Mouse (Mus musculus) adrenal gland, postnatal 14 days (tissue): Measurements from ENCODE around the gene Cyp51. TPM values are rescaled to one million over a fixed set of nuclear protein-coding genes. Genes with fewer than 3 reads are reported as not detected.
"Not testable (repeated sequence)": the region's sequence is repeated elsewhere in the genome, so short reads cannot be mapped to it uniquely, and the experiment has no call there.

Experiments
- DNase-seq: peaks from one replicate; pipeline ENCODE4 v3.0.0; 2021; ENCODE audit warnings: mixed read lengths
- long read RNA-seq, 2 experiments: library from polyadenylated mRNA; stranded (forward); transcript quantifications; one replicate each; pipeline ENCODE4 v2.0.0; 2021
- total RNA-seq: library from RNA; stranded (reverse); gene quantifications from 2 replicates; pipeline ENCODE4 v1.2.3, GENCODE M21; 2021

Cyp51 gene
- 34.6 and 43.6 TPM in 2 replicates for total RNA-seq
- long read RNA-seq, experiment 1, transcript Cyp51-201 (10 exons, 3,931 nt), result major isoform, 138 of 154 reads
- long read RNA-seq, experiment 1, partial matches to known transcripts, result 2 of 154 reads
- long read RNA-seq, experiment 1, other reads (novel, unspliced or antisense), result 13 of 154 reads
- long read RNA-seq, experiment 2, transcript Cyp51-201 (10 exons, 3,931 nt), result major isoform, 62 of 77 reads
- long read RNA-seq, experiment 2, partial matches to known transcripts, result 2 of 77 reads
- long read RNA-seq, experiment 2, other reads (novel, unspliced or antisense), result 13 of 77 reads

DNA sequence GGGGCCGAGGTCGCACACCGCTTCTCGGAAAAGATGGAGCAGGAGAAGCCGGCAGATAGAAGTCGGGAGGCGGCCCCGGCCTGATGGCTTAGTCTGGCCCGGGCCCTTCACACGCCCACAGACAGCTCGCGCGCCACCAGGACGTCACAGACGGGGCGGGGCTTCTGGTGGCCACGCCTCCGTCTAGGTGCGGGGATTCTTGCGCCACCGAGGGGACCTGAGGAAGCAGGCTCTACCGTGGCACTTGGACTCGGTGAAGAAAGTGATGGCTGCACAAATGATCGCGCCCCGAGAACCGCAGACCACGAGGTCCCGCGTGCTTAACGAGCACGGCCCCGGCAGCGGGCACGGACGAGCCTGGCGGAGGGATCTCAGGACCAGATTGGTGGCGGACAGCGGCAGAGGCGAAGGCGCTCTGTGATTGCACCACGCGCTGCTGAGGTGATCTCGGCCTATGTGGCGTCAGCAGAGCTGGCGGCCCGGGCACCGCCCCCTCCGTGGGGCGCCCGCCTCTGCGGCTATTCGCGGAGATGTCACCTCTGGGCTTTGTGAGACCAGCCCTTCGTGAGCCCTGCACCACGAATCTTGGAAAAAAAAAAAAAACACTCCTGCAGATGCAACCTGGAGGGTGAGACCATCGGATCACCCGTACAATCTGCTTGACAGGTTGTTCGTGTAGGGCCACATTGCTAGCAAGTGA, at the start of gene Cyp51:
TSS of gene Cyp51 (minus strand) at position 406 of the 700 bp plus-strand sequence.
- peak; percentile 92 for DNase-seq

- DNase-seq, result no peak
These were observed 8.1 kb upstream of the Cyp51 start for GRCm38 (mm10) chr5:4112570-4113098.

- DNase-seq, result not testable (repeated sequence)
These were observed 2.5 kb upstream of the Cyp51 start for GRCm38 (mm10) chr5:4107056-4107455.

DNA sequence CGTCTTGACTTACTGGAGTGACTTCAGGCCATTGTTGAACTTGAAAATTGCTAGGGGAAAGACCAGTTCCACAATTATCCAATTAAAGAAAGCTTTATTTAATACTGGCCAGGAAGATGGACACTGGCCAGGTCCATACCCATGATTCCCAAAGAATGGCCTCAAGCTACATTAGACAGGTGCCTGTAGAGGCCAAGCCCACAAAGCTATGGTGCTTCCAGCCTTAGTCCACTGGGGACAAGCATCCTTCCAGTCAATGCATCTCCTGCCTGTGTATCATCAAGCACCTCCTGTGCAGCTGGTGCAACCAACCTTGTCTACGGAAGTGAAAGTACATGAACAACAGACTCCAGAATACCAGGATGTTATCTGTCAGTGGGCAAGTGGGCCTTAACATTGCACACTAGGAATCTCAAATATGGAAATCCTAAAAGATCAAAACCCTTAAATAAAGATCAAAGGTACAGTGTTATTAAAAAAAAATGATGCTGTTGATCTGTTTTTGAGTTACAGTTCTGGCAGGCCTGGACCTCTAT, 1.2 kb upstream of the Cyp51 start:
- no peak for DNase-seq

DNA sequence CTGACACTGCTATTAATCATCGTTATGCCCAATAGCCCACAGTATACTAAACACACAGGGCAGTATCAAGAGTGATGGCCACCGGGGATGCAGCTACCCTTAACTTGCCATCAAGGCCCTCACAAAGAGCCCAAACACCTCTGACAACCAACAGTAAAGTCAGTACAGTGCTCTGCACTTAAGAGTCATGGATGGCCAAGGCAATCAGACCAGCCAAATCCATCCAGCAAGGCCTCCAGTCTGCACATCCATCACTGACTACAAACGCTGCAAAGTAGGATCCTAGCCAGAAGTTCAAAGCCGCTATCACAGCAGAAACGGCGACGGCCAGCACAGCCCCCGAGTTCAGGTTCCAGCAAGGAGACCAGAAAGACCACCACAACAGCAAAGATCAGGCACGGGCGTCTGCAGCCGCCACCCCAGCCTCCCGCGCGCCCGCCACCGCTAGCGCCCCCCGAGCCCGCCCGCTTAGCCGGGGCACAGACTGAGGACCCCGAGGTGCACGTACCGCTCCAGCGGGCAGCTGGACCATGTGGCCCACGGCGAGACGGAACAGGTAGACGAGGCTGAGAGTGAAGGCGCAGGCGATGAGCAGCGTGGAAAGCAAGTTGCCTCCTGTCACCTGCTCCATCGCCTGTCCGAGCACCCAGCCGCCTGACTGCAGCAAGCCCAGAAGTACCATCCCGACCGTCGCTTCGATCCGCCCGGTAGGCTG, 763 bp downstream of the Cyp51 start:
- DNase-seq, result peak; percentile 37

GRCm38 (mm10) chr5:4101770-4102169, 2.8 kb downstream of the Cyp51 start:
- DNase-seq, result no peak

- DNase-seq, result no peak
These were observed 3.5 kb downstream of the Cyp51 start for GRCm38 (mm10) chr5:4101031-4101430.

- no peak for DNase-seq
These were observed 10.1 kb downstream of the Cyp51 start for GRCm38 (mm10) chr5:4094471-4094870.

GRCm38 (mm10) chr5:4088190-4088589, 16.4 kb downstream of the Cyp51 start:
- DNase-seq, result no peak

GRCm38 (mm10) chr5:4086309-4086708, 18.2 kb downstream of the Cyp51 start:
- DNase-seq, result no peak

DNA sequence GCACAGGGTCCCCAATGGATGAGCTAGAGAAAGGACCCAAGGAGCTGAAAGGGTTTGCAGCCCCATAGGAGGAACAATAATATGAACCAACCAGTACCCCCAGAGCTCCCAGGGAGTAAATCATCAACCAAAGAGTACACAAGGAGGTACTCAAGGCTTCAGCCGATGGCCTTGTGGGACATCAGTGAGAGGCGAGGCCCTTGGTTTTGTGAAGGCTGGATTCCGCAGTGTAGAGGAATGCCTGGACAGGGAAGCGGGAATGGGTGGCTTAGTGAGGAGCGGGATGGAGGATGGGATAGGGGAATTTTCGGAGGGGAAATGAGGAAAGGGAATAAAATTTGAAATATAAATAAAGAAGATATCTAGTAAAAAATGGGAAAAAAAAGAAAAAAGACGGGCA, 19.6 kb downstream of the Cyp51 start:
- DNase-seq, result no peak

DNA sequence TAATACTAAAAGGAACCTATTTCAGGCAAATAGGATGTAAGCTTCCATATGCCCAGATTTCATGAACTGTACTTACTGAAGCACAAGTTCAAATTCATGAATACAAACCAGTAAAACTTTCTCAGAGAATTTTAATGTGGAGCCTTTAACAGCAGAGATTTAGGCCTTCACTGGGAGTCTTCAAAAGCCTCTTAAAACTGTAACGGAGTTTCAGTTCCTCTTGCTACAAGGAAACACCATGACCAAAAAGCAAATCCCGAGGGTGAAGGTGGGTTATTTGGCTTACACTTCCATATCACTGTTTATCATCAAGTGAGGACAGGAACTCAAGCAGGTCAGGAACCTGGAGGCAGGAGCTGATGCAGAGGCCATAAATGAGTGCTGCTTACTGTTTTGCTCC, 23.0 kb downstream of the Cyp51 start:
- no peak for DNase-seq

- no peak for DNase-seq
These were observed 23.7 kb downstream of the Cyp51 start for GRCm38 (mm10) chr5:4080861-4081260.

- no peak for DNase-seq
These were observed 25.5 kb downstream of the Cyp51 start for GRCm38 (mm10) chr5:4079086-4079485.

GRCm38 (mm10) chr5:4067203-4067602, 37.3 kb downstream of the Cyp51 start:
- peak; percentile 41 for DNase-seq

DNA sequence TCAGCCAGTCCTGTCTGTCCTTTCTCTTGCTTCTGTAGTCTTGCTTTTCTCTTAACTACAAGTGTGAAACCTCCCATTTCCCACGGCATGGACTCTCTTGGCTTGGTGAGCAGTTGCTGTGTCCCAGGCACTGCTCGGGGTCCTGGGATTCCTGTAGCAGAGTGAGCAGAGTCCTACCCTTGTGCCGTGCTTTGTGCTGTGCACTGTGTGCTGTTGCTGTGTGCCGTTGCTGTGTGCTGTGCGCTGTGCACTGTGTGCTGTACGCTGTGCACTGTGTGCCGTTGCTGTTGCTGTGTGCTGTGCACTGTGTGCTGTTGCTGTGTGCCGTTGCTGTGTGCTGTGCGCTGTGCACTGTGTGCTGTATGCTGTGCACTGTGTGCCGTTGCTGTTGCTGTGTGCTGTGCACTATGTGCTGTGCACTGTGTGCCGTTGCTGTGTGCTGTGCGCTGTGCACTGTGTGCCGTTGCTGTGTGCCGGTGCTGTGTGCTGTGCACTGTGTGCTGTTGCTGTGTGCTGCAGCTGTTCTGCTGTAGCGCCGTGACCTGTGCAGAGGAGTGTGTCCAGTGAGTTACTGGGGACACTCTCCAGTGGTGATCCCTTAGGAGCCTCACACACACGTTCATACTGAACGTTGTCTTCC, 38.0 kb downstream of the Cyp51 start:
- DNase-seq, result no peak

DNA sequence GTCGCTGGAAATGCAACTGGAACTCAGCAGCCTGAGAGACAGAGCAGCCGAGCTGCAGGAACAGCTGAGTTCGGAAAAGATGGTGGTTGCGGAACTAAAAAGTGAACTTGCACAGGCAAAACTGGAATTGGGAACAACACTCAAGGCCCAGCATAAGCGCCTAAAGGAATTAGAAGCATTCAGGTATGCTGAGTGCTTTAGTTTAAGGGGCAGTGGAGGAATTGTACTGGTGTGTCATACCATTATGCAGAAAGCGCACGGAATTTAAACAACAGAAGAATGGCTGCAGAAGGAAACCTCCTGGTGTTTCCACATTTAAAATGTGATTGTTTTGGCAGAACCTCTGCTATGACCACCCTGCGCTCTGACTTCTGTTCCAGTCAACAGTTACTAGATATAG, 44.2 kb downstream of the Cyp51 start:
- no peak for DNase-seq

DNA sequence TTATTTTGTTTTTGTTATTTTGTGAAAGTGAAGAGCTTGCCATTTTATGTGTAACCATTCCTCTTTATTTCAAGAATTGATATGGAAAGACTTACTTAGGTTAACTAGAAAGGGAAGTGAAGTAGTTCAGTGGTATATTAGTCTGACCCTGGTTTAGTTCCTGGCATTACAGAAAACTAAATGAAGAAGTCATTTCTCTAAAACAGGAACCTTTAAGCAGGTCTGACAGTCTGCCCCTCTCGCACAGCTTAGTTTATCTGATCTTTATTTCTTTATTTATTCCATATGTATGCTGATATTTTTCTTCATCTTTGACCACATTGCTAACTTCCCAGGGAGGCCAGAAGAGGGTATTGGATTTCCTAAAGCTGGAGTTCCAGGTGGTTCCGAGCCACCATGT, 63.6 kb downstream of the Cyp51 start:
- DNase-seq, result no peak

DNA sequence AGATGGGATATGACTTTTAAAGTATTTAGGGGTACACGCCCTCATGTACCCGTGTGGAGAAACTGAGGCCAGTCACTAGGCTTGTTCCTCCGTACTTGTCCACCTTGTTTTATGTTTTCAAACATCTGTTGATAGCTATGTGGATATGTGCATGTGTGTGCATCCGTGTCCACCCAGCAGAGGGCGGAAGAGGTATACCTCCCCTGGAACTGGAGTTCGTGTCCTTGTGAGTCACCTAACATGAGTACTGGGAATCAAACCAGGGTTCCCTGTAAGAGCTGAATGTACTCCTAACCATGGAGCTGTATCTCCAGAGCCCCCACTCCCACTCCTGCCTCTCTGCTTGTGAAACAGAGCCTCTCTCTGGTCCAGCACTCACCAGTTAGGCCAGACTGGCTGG, 64.2 kb downstream of the Cyp51 start:
- peak; percentile 54 for DNase-seq

DNA sequence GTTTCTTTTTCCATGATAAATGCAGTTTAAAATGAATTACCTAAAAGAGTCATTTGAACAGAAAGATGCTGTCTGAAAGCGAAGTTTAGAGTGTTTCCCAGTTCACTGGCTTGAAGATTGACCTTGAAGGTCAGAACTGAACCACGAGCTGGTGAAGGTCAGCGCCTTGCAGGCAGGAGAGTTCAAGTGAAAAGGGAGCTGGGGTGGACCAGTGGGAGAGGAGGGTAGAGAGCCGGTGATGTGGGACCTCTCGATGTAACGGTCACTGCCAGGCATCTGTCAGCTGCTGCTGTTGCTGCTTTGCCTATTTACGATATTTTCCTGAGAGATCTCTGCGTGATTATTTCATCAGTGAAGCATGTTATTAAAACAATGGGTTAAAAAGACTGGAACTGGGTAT, 65.2 kb downstream of the Cyp51 start:
- peak; percentile 56 for DNase-seq

GRCm38 (mm10) chr5:4036686-4037085, 67.9 kb downstream of the Cyp51 start:
- DNase-seq, result no peak

DNA sequence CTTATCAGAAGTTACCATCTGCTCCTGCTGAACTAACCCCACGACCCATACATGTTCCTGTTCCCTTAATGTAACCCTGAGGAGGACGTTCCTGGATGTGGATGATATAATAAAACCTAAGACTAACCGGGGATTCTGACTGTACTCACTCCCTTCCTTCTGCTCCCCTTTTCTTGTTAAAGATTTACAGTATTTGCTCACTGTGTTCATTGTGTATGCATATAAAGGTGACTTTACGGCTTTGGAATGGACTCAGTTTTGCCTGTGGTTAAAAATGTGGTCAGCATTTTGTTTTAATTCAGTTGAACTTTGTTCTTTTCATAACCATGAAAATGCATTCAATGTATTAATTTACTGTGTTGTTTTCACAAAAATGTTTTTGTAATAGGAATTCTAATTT, 72.7 kb downstream of the Cyp51 start:
- no peak for DNase-seq
